Mouse (Mus musculus) myocyte (in vitro differentiated cells): ENCODE measurements around the gene Ski.

Source experiments
- CEBPB ChIP-seq: IDR thresholded peaks from 2 replicates; pipeline ENCODE4 v1.6.1; 2011; ENCODE audit warnings: mild to moderate bottlenecking, moderate library complexity; ENCODE audit not compliant: poor library complexity, insufficient read depth, severe bottlenecking
- E2F4 ChIP-seq: IDR thresholded peaks from one replicate; pipeline ENCODE4 v1.6.1; 2011; ENCODE audit warnings: mild to moderate bottlenecking, control low read depth, moderate library complexity; ENCODE audit not compliant: insufficient read depth
- MAX ChIP-seq: IDR thresholded peaks from one replicate; pipeline ENCODE4 v1.6.1; 2011; ENCODE audit warnings: low read depth, mild to moderate bottlenecking, control low read depth
- MYOD1 ChIP-seq, 3 experiments: IDR thresholded peaks; one replicate each; pipeline ENCODE4 v1.6.1; 2011; ENCODE audit warnings: control low read depth in 2 of 3, low read depth in 2 of 3, mild to moderate bottlenecking in 2 of 3, moderate library complexity in 1 of 3; ENCODE audit not compliant: insufficient read length in 2 of 3, control insufficient read depth in 1 of 3
- POLR2A ChIP-seq: IDR thresholded peaks from one replicate; pipeline ENCODE4 v1.6.1; 2011; ENCODE audit warnings: low read depth, mild to moderate bottlenecking, control low read depth, moderate library complexity; ENCODE audit not compliant: insufficient read length
- POLR2AphosphoS2 ChIP-seq: IDR thresholded peaks from one replicate; pipeline ENCODE4 v1.6.1; 2011; ENCODE audit warnings: low read depth, control low read depth; ENCODE audit not compliant: insufficient read length
- TCF12 ChIP-seq: IDR thresholded peaks from one replicate; pipeline ENCODE4 v1.6.1; 2011; ENCODE audit warnings: mild to moderate bottlenecking, control low read depth; ENCODE audit not compliant: poor library complexity, insufficient read depth, severe bottlenecking
- USF1 ChIP-seq: IDR thresholded peaks from one replicate; pipeline ENCODE4 v1.6.1; 2011; ENCODE audit warnings: low read depth, mild to moderate bottlenecking, control low read depth, moderate library complexity

GRCm38 (mm10) chr4:155123868-155124534 is 98.4 kb downstream of the Ski start:
- no peak for TF ChIP-seq POLR2A
- no peak for TF ChIP-seq MYOD1 (IDR thresholded peaks at IDR 0.05; ENCODE audit: control insufficient read depth in 1 of 3, insufficient read length in 2 of 3, low read depth in 2 of 3)
- TF ChIP-seq E2F4 = no peak
- TF ChIP-seq CEBPB = no peak
- no peak for TF ChIP-seq MAX
- no peak for TF ChIP-seq POLR2AphosphoS2
- no peak for TF ChIP-seq USF1
- no peak for TF ChIP-seq TCF12
